Mouse (Mus musculus): Measurements from ENCODE around the gene Pparg. TPM values are rescaled to one million over a fixed set of nuclear protein-coding genes. Genes with fewer than 3 reads are reported as not detected.

Gene Pparg
- polyA plus RNA-seq, 1 experiment: 11.9 TPM

DNA sequence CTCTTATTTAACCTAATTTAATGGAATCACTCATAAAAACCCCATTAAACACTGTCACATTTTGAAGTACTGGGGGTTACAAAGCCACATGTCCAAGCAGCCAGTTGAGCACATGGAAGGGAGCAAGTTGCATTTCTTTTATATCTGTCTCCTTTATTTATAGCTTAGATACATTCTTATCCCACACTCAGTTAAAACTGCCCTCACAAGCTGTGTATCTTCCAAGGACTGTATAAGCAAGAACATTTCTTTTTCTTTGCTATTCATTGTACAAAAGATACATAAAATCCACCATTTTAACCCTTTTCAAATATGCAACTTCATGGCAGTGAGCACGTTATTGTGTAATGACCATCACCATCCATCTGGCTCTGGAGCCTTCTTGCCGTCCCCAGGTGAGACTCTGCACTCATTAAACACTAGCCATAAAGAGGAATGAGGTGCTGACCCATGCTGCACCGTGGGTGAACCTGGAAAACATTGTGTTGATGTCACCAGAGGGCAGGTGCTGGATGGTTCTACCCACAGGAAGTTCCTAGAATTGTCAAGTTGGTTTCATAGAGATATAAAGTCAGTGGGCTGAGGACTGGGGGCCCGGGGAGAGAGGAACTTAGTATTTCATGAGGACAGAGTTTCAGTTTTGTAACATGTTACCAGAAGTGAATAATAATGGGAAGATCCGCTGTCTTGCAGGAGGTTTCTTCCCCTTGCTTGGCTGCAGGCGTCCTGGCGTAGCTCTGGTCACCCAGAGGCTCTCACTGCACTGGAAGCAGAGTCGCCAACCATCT lies 39.6 kb upstream of the Pparg start:
- Histone ChIP-seq H3K27ac (ENCODE audit: control insufficient read depth, insufficient read depth, low read depth, low read length, poor library complexity) (no peak overlapping the region), H3K4me3 (replicated peaks; ENCODE audit: control insufficient read depth, low read depth, low read length) (no peak overlapping the region), H3K4me1 (ENCODE audit: control insufficient read depth, insufficient read depth, low read length) (peaks cover 2% of the 10 kb centered on the region; the same call in 1 of the 2 replicates)
- 28% methylated on average over 8 of the region's 8 CpGs for WGBS
- no peak for TF ChIP-seq POLR2A (IDR thresholded peaks at IDR 0.05; ENCODE audit: borderline replicate concordance, control insufficient read depth, low read depth, low read length)
- no peak for TF ChIP-seq CTCF (IDR thresholded peaks at IDR 0.05; ENCODE audit: control insufficient read depth, insufficient read depth, low read length)

DNA sequence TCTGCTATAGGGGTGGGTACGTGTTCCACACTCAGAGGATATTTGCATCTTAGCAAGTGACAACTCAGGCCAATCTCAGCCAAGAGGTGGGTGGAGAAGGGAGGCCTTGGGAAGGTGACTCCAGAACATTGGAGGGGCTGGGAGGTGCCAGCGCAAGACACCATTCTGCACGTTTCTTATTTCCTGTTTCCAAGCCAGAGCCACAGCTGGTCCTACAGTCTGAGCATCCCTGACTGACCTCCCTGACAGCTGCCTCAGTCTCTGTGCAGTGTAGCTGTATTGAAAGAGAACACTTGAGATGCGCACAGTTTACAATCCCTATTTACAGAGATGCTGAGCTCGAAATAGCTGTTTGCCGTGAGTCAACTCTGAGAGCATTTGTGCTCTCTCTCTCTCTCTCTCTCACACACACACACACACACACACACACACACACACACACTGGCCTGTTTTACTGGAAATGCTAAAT lies 38.8 kb upstream of the Pparg start:
- H3K4me1 ChIP-seq (ENCODE audit: control insufficient read depth, insufficient read depth, low read length): peaks cover 2% of the 10 kb centered on the region; the same call in 1 of the 2 replicates
- 50% methylated on average over 6 of the region's 6 CpGs for WGBS
- H3K27ac ChIP-seq (ENCODE audit: control insufficient read depth, insufficient read depth, low read depth, low read length, poor library complexity): no peak overlapping the region
- TF ChIP-seq POLR2A (IDR thresholded peaks at IDR 0.05; ENCODE audit: borderline replicate concordance, control insufficient read depth, low read depth, low read length) (no peak), CTCF (IDR thresholded peaks at IDR 0.05; ENCODE audit: control insufficient read depth, insufficient read depth, low read length) (no peak)
- no peak overlapping the region for H3K4me3 ChIP-seq (replicated peaks; ENCODE audit: control insufficient read depth, low read depth, low read length)

DNA sequence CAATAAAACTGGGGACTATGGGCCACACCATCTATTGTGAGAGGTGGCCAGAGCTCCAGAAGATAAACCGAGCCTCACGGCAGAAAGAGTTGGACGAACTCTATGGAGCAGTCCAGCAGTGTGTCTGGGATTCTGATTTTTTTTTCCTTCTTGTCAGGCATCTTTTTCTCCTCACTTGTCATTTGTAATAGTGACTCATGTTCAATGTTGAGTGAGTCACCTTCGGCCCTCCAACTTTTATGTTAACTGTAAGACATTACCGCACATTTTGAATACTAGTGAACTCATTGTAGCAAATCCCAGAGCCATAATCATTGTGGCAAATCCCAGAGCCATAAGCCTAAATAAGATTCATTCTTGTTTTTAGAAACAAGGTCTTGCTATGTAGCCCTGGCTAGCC lies 37.8 kb upstream of the Pparg start:
- Histone ChIP-seq H3K4me3 (replicated peaks; ENCODE audit: control insufficient read depth, low read depth, low read length) (no peak overlapping the region), H3K4me1 (ENCODE audit: control insufficient read depth, insufficient read depth, low read length) (peaks cover 2% of the 10 kb centered on the region; the same call in 1 of the 2 replicates), H3K27ac (ENCODE audit: control insufficient read depth, insufficient read depth, low read depth, low read length, poor library complexity) (no peak overlapping the region)
- WGBS: 93% methylated on average over 5 of the region's 5 CpGs
- TF ChIP-seq POLR2A (IDR thresholded peaks at IDR 0.05; ENCODE audit: borderline replicate concordance, control insufficient read depth, low read depth, low read length) (no peak), CTCF (IDR thresholded peaks at IDR 0.05; ENCODE audit: control insufficient read depth, insufficient read depth, low read length) (no peak)

DNA sequence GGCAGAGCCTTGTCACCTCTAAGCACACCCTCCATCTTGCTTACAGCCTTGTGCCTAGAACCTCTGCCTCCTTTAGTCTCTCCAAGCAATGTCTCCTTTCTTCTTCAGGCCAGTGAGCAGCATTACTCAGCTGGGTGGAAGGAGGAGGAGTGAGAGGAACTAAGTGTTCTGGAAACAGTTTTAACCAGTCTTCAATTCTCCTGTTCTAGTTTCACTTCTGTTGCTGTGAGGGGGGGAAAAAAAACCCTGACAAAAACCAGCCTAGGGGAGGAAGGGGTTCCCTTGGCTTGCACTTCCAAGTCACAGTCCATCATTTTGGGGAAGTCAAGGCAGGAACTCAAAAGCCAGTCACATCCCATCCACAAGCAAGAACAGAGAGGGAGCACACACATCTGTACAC lies 29.8 kb upstream of the Pparg start:
- Histone ChIP-seq H3K4me3 (replicated peaks; ENCODE audit: control insufficient read depth, low read depth, low read length) (no peak overlapping the region), H3K27ac (ENCODE audit: control insufficient read depth, insufficient read depth, low read depth, low read length, poor library complexity) (no peak overlapping the region), H3K4me1 (ENCODE audit: control insufficient read depth, insufficient read depth, low read length) (no peaks in the 10 kb centered on the region; the same call in 1 of the 2 replicates)
- TF ChIP-seq CTCF (IDR thresholded peaks at IDR 0.05; ENCODE audit: control insufficient read depth, insufficient read depth, low read length) (no peak), POLR2A (IDR thresholded peaks at IDR 0.05; ENCODE audit: borderline replicate concordance, control insufficient read depth, low read depth, low read length) (no peak)

DNA sequence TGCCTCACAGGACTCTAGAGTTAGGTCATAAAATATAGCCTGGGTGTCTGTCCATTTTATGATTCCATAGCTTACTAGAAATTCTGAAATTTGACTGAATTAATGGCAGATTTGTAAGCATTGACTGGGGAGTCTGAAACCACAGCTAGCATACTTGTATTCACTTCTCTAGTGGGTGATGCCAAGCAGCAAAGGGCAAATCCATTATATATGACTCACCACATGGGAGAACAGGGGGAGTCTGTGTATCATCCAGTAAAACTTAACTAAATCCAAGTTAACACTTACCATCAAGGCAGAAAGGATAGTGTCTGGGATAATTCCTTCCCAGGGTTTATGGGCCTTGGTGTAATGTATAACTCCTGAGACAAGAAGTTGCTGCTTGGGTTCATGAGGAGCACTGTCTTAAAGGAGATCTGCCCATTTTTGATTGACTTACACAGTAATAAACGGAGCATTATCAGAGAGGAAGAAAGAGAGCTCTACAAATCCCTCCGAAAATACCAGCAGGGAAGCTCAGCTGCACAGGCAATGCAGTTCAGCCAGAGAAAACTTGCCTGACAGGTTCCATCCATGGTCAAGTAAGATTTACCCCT lies 27.6 kb upstream of the Pparg start:
- no peak for TF ChIP-seq CTCF (IDR thresholded peaks at IDR 0.05; ENCODE audit: control insufficient read depth, insufficient read depth, low read length)
- TF ChIP-seq POLR2A (IDR thresholded peaks at IDR 0.05; ENCODE audit: borderline replicate concordance, control insufficient read depth, low read depth, low read length): no peak
- no peaks in the 10 kb centered on the region; the same call in 1 of the 2 replicates for H3K4me1 ChIP-seq (ENCODE audit: control insufficient read depth, insufficient read depth, low read length)
- H3K4me3 ChIP-seq (replicated peaks; ENCODE audit: control insufficient read depth, low read depth, low read length): no peak overlapping the region
- no peak overlapping the region for H3K27ac ChIP-seq (ENCODE audit: control insufficient read depth, insufficient read depth, low read depth, low read length, poor library complexity)
- 61% methylated on average over 2 of the region's 2 CpGs for WGBS

DNA sequence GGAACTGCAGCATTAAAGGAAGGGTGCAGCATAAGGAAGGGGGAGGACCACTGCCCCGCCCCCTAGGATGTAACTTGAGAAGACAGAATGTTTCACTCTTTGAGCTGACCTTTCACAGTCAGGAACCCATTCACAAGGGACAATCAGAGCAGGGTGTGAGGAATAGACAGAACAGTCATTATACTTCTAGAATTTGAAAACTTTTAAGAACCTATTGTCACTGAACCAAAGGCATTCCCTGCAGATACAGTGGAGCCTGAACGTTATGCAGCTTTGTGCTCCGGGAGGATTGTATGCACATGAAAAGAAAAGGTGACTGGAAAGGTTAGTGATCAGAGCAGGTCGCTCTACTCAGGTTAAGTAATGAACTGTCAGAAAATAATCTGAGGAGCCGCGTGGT lies 25.2 kb upstream of the Pparg start:
- Histone ChIP-seq H3K27ac (ENCODE audit: control insufficient read depth, insufficient read depth, low read depth, low read length, poor library complexity) (no peak overlapping the region), H3K4me1 (ENCODE audit: control insufficient read depth, insufficient read depth, low read length) (no peaks in the 10 kb centered on the region; the same call in 1 of the 2 replicates), H3K4me3 (replicated peaks; ENCODE audit: control insufficient read depth, low read depth, low read length) (no peak overlapping the region)
- WGBS: 77% methylated on average over 6 of the region's 6 CpGs
- TF ChIP-seq POLR2A (IDR thresholded peaks at IDR 0.05; ENCODE audit: borderline replicate concordance, control insufficient read depth, low read depth, low read length) (no peak), CTCF (IDR thresholded peaks at IDR 0.05; ENCODE audit: control insufficient read depth, insufficient read depth, low read length) (no peak)

DNA sequence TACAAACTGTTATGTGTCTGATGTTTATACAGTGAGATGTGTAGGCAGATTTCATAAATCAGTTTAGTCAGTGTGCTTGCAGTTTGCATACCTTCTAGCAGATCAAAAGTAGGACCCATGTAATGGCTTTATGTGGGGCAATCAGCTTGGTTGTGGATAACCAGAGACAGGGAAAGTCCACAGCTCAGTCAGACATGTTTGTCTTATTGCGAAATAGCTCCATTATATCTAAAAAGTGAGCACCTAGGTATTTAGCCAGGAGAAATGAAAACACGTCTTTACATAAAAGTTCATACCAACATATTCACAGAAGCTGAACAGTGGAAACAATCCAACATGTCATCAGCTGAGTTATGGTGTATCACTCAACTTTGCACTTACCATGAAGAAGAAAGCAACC lies 20.7 kb upstream of the Pparg start:
- no peak for TF ChIP-seq CTCF (IDR thresholded peaks at IDR 0.05; ENCODE audit: control insufficient read depth, insufficient read depth, low read length)
- TF ChIP-seq POLR2A (IDR thresholded peaks at IDR 0.05; ENCODE audit: borderline replicate concordance, control insufficient read depth, low read depth, low read length): no peak
- Histone ChIP-seq H3K4me1 (ENCODE audit: control insufficient read depth, insufficient read depth, low read length) (no peaks in the 10 kb centered on the region), H3K4me3 (replicated peaks; ENCODE audit: control insufficient read depth, low read depth, low read length) (no peak overlapping the region), H3K27ac (ENCODE audit: control insufficient read depth, insufficient read depth, low read depth, low read length, poor library complexity) (no peak overlapping the region)
- 80% methylated on average over 2 of the region's 2 CpGs for WGBS

DNA sequence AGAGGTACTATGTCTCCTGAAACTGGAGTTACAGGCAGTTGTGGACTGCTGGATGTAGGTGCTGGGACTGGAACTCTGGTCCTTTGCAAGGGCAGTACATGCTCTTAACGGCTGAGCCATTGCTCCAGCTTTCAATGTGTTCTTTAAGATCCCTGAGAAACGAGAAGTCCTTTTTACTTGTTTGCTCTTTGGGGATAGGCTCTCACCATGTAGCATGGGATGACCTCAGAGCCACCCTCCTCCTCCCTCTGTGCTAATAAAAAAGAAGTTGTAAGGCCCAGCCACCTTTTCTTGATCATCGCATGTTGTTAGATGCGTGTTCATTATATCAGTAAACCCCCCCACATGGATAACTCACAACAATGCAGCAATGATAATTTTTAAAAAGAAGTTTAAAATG lies 17.7 kb upstream of the Pparg start:
- WGBS: 73% methylated on average over 4 of the region's 4 CpGs
- TF ChIP-seq CTCF (IDR thresholded peaks at IDR 0.05; ENCODE audit: control insufficient read depth, insufficient read depth, low read length) (no peak), POLR2A (IDR thresholded peaks at IDR 0.05; ENCODE audit: borderline replicate concordance, control insufficient read depth, low read depth, low read length) (no peak)
- no peak overlapping the region for H3K27ac ChIP-seq (ENCODE audit: control insufficient read depth, insufficient read depth, low read depth, low read length, poor library complexity)

More for the DNA sequence above, 17.7 kb upstream of the Pparg start:
- Histone ChIP-seq H3K4me3 (replicated peaks; ENCODE audit: control insufficient read depth, low read depth, low read length) (no peak overlapping the region), H3K4me1 (ENCODE audit: control insufficient read depth, insufficient read depth, low read length) (no peaks in the 10 kb centered on the region)

Measured in bone marrow, adult 2 months (tissue).